Mouse (Mus musculus): Measurements from ENCODE around the gene Usp37.

- TF ChIP-seq CTCF (conservative IDR thresholded peaks at IDR 0.05; ENCODE audit: insufficient read depth, insufficient read length, low read depth, low read length) = no peak
- no peak for TF ChIP-seq POLR2A (IDR thresholded peaks at IDR 0.05; ENCODE audit: low read depth, low read length)
These were observed 120.9 kb downstream of the Usp37 start for GRCm38 (mm10) chr1:74423147-74423546.
